Mouse (Mus musculus) kidney, embryonic 15.5 days (tissue): ENCODE results near the gene Map3k3. TPM values are rescaled to one million over a fixed set of nuclear protein-coding genes. Genes with fewer than 3 reads are reported as not detected.

Experiments
- ATAC-seq: fragments of 200-750 bp; cut with Nextera tagmentation; replicated peaks from 2 replicates; pipeline ENCODE4 v1.8.0; 2017; ENCODE audit warnings: moderate TSS enrichment; ENCODE audit not compliant: low FRiP score
- H3K27ac ChIP-seq: fragments of 300-500 bp; sonication (generic); 2 replicates; pipeline ENCODE4 v1.5.1; 2015; ENCODE audit warnings: mild to moderate bottlenecking, inconsistent platforms
- H3K27me3 ChIP-seq: fragments of 300-500 bp; sonication (generic); 2 replicates; pipeline ENCODE4 v1.6.1; 2015; ENCODE audit warnings: inconsistent platforms
- H3K36me3 ChIP-seq: fragments of 300-500 bp; sonication (generic); 2 replicates; pipeline ENCODE4 v1.6.1; 2015; ENCODE audit warnings: inconsistent platforms
- H3K4me1 ChIP-seq: fragments of 300-500 bp; sonication (generic); 2 replicates; pipeline ENCODE4 v1.6.1; 2015; ENCODE audit warnings: inconsistent platforms
- H3K4me2 ChIP-seq: fragments of 300-500 bp; sonication (generic); 2 replicates; pipeline ENCODE4 v1.6.1; 2015; ENCODE audit warnings: moderate library complexity, mild to moderate bottlenecking, inconsistent platforms
- H3K4me3 ChIP-seq: fragments of 300-500 bp; sonication (generic); replicated peaks from 2 replicates; pipeline ENCODE4 v1.5.1; 2015; ENCODE audit warnings: mild to moderate bottlenecking, inconsistent platforms
- H3K9ac ChIP-seq: fragments of 300-500 bp; sonication (generic); 2 replicates; pipeline ENCODE4 v1.6.1; 2015; ENCODE audit warnings: mild to moderate bottlenecking, inconsistent platforms
- H3K9me3 ChIP-seq: fragments of 300-500 bp; sonication (generic); replicated peaks from 2 replicates; pipeline ENCODE4 v1.6.1; 2016; ENCODE audit warnings: inconsistent platforms
- WGBS: fragments of 180-500 bp; shearing (Covaris S2); methylation state at CpG from one replicate; pipeline ENCODE4 v1.1.7; 2015; ENCODE audit warnings: mixed read lengths; 5-methylcytosine and 5-hydroxymethylcytosine counted together
- polyA plus RNA-seq: library from polyadenylated mRNA; unstranded; fragments of >200 nt; fragmentation: Nextera tagmentation; extraction: Ambion mirVana; gene quantifications from 2 replicates; pipeline ENCODE4 v1.2.1, GENCODE M21; 2015

Gene Map3k3
- polyA plus RNA-seq, 1 experiment from 2014 or later, result 24.3 TPM

GRCm38 (mm10) chr11:106160841-106161721 lies 76.7 kb downstream of the Map3k3 start, which contains the start of the genes Gm10840 and Limd2:
Gene Gm10840 (plus strand): TSS chr11:106160850.
Gene Limd2 (minus strand): TSS chr11:106160860.
- H3K9ac ChIP-seq, result peak within 1 kb of the TSS; percentile 91
- H3K4me1 ChIP-seq, result peaks cover 36% of the 10 kb centered on the region
- peak within 1 kb of the TSS; percentile 94 for H3K4me3 ChIP-seq
- WGBS, result 34% methylated on average over 22 of the region's 22 CpGs
- no peaks in the 10 kb centered on the region for H3K27me3 ChIP-seq
- H3K9me3 ChIP-seq, result no peaks in the 10 kb centered on the region
- H3K36me3 ChIP-seq, result peaks cover 48% of the 10 kb centered on the region
- H3K4me2 ChIP-seq, result peak within 1 kb of the TSS; percentile 91
- ATAC-seq, result peak; percentile 38
- peak within 1 kb of the TSS; percentile 96 for H3K27ac ChIP-seq

DNA sequence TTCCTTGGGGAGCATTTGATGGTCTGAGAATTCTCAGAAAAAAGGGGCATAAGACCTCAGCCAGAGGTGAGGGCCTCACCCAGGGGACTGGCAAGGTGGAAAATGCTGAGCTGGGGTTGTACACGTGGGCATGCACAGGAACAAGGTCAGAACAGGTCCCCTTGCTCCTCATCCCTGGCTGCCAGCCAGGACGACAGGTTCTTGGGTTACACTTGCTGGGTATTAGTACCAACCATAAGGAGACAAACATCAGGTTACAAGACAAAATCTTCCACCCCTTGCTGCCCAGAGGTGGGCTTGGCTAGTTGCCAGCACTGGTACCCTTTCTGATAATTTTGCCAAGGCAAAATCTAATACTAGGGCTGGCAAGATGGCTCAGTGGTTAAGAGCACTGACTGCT lies 77.8 kb downstream of the Map3k3 start:
- Histone ChIP-seq H3K4me3 (no peak overlapping the region), H3K4me1 (peaks cover 32% of the 10 kb centered on the region), H3K27ac (no peak overlapping the region), H3K4me2 (no peak overlapping the region), H3K9me3 (no peaks in the 10 kb centered on the region), H3K9ac (no peak overlapping the region), H3K27me3 (no peaks in the 10 kb centered on the region), H3K36me3 (peaks cover 48% of the 10 kb centered on the region)
- WGBS, result 57% methylated on average over 2 of the region's 2 CpGs
- no peak for ATAC-seq

DNA sequence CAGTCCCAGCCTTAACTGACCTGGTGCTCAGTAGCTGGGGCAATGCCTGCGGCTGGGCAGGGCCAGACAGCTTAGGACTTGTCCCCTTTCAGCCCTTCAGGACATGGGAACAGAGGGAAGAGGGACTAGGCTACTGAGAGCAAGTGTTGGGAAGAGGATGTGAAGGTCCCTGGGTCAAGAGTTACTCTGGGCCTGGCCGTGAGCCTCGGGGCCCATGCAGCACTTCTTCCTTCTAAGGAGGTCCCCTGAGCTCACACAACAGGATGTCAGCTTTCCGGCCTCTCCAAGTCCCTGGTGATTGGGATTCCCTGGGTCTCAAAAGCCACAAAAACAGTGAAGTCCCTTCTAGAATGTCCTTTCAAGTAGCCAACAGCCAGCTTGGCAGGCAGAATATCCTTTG lies 79.1 kb downstream of the Map3k3 start:
- 73% methylated on average over 4 of the region's 4 CpGs for WGBS
- peak overlapping the region; percentile 59 for H3K27ac ChIP-seq
- no peak for ATAC-seq

GRCm38 (mm10) chr11:106164601-106165180 lies 80.3 kb downstream of the Map3k3 start:
- Histone ChIP-seq H3K9ac (no peak overlapping the region), H3K9me3 (no peaks in the 10 kb centered on the region), H3K4me3 (no peak overlapping the region), H3K4me2 (no peak overlapping the region), H3K27ac (no peak overlapping the region), H3K27me3 (no peaks in the 10 kb centered on the region), H3K36me3 (peaks cover 56% of the 10 kb centered on the region), H3K4me1 (peaks cover 13% of the 10 kb centered on the region)
- ATAC-seq, result no peak
- WGBS, result 85% methylated on average over 16 of the region's 16 CpGs

More for the DNA sequence above, 79.1 kb downstream of the Map3k3 start:
- Histone ChIP-seq H3K9ac (no peak overlapping the region), H3K4me3 (no peak overlapping the region), H3K9me3 (no peaks in the 10 kb centered on the region), H3K4me1 (peaks cover 23% of the 10 kb centered on the region), H3K4me2 (no peak overlapping the region), H3K36me3 (peaks cover 49% of the 10 kb centered on the region), H3K27me3 (no peaks in the 10 kb centered on the region)

GRCm38 (mm10) chr11:106167435-106167834 lies 83.0 kb downstream of the Map3k3 start:
- H3K4me1 ChIP-seq, result no peaks in the 10 kb centered on the region
- WGBS, result 85% methylated on average over 5 of the region's 5 CpGs
- H3K27ac ChIP-seq, result no peak overlapping the region
- H3K9ac ChIP-seq, result no peak overlapping the region
- H3K4me3 ChIP-seq, result no peak overlapping the region
- H3K36me3 ChIP-seq, result peaks cover 70% of the 10 kb centered on the region
- no peaks in the 10 kb centered on the region for H3K27me3 ChIP-seq
- ATAC-seq, result no peak
- no peak overlapping the region for H3K4me2 ChIP-seq
- no peaks in the 10 kb centered on the region for H3K9me3 ChIP-seq

GRCm38 (mm10) chr11:106170807-106171206 lies 86.4 kb downstream of the Map3k3 start:
- 81% methylated on average over 7 of the region's 7 CpGs for WGBS
- Histone ChIP-seq H3K9me3 (no peaks in the 10 kb centered on the region), H3K4me1 (no peaks in the 10 kb centered on the region), H3K27me3 (no peaks in the 10 kb centered on the region), H3K4me3 (no peak overlapping the region), H3K27ac (no peak overlapping the region), H3K36me3 (peaks cover 50% of the 10 kb centered on the region), H3K9ac (no peak overlapping the region), H3K4me2 (no peak overlapping the region)
- ATAC-seq, result no peak

- Histone ChIP-seq H3K9me3 (no peaks in the 10 kb centered on the region), H3K9ac (no peak overlapping the region), H3K4me1 (no peaks in the 10 kb centered on the region), H3K27me3 (no peaks in the 10 kb centered on the region), H3K36me3 (peaks cover 26% of the 10 kb centered on the region), H3K4me2 (no peak overlapping the region), H3K27ac (no peak overlapping the region), H3K4me3 (no peak overlapping the region)
- 96% methylated on average over 2 of the region's 2 CpGs for WGBS
- no peak for ATAC-seq
These were observed 88.8 kb downstream of the Map3k3 start for GRCm38 (mm10) chr11:106173228-106173627.

- H3K27ac ChIP-seq, result no peak overlapping the region
- peaks cover 20% of the 10 kb centered on the region for H3K36me3 ChIP-seq
- H3K4me3 ChIP-seq, result no peak overlapping the region
- H3K9ac ChIP-seq, result no peak overlapping the region
- H3K9me3 ChIP-seq, result no peaks in the 10 kb centered on the region
- ATAC-seq, result no peak
- H3K4me1 ChIP-seq, result no peaks in the 10 kb centered on the region
- H3K27me3 ChIP-seq, result no peaks in the 10 kb centered on the region
- H3K4me2 ChIP-seq, result no peak overlapping the region
- 64% methylated on average over 5 of the region's 5 CpGs for WGBS
These were observed 90.0 kb downstream of the Map3k3 start for GRCm38 (mm10) chr11:106174372-106174771.

GRCm38 (mm10) chr11:106175081-106175480 lies 90.7 kb downstream of the Map3k3 start:
- H3K4me1 ChIP-seq, result no peaks in the 10 kb centered on the region
- peaks cover 15% of the 10 kb centered on the region for H3K36me3 ChIP-seq
- no peak for ATAC-seq
- no peaks in the 10 kb centered on the region for H3K27me3 ChIP-seq
- H3K9ac ChIP-seq, result no peak overlapping the region
- no peak overlapping the region for H3K27ac ChIP-seq
- no peak overlapping the region for H3K4me2 ChIP-seq
- WGBS, result 27% methylated on average over 3 of the region's 3 CpGs
- H3K4me3 ChIP-seq, result no peak overlapping the region
- H3K9me3 ChIP-seq, result no peaks in the 10 kb centered on the region

GRCm38 (mm10) chr11:106176372-106176771 lies 92.0 kb downstream of the Map3k3 start:
- 76% methylated on average over 5 of the region's 5 CpGs for WGBS
- no peaks in the 10 kb centered on the region for H3K9me3 ChIP-seq
- ATAC-seq, result no peak

GRCm38 (mm10) chr11:106178036-106178782 lies 93.8 kb downstream of the Map3k3 start:
- Histone ChIP-seq H3K4me2 (no peak overlapping the region), H3K4me3 (no peak overlapping the region), H3K9me3 (no peaks in the 10 kb centered on the region), H3K27ac (no peak overlapping the region), H3K36me3 (peaks cover 11% of the 10 kb centered on the region), H3K27me3 (no peaks in the 10 kb centered on the region), H3K9ac (no peak overlapping the region), H3K4me1 (no peaks in the 10 kb centered on the region)
- no peak for ATAC-seq
- 76% methylated on average over 5 of the region's 5 CpGs for WGBS

More at GRCm38 (mm10) chr11:106176372-106176771, 92.0 kb downstream of the Map3k3 start:
- H3K4me3 ChIP-seq, result no peak overlapping the region
- H3K4me1 ChIP-seq, result no peaks in the 10 kb centered on the region
- H3K9ac ChIP-seq, result no peak overlapping the region
- H3K4me2 ChIP-seq, result no peak overlapping the region
- H3K27me3 ChIP-seq, result no peaks in the 10 kb centered on the region
- no peak overlapping the region for H3K27ac ChIP-seq
- peaks cover 10% of the 10 kb centered on the region; the same call in 1 of the 2 replicates for H3K36me3 ChIP-seq
